In the genomic region with DNA sequence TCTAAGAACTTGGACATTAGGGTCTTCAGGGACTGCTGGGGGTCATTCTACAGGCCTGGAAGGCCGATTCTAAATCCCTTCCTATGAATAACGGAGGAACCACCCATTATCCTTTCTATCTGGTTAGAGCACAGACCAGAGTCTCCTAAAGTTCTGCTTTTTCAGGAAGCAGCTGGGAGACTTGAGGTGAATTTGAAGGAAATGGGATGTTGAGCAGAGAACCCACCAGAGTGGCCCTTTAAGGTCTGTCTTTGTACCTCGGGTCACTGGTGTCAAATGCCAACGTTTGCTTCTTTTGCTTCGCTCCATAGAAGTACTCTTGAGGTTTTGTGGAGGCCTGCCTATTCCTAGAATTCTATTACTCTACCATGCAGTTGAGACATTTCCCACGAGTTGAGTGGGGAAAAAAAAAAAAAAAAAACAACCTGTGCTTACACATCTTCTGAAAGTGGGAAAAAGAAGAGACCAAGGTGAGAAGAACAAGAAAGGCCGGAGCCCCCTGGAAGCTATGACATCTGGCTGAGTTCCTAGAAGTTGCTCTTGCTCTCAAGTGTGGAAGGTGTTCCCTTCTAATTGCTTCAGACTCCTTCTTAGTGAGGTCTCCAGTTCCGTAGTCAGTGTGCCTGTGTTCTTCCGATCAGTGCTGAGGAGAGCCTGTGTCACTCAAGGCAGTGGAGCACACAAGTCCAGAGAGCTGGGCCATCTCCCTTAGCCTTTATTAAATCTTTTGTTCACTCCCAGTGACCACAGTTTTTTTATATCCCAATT, we compare ENCODE assay signal across 8 mouse cellular contexts. TPM values are rescaled to one million over a fixed set of nuclear protein-coding genes. Genes with fewer than 3 reads are reported as not detected.
DNase-seq lines count a peak whose midpoint lies in the region; ATAC-seq and TF ChIP-seq lines count a peak whose summit lies in the region.

No protein-coding gene starts in this region.

- peak overlapping the region; percentile 99 for H3K4me2 ChIP-seq in kidney, embryonic 16.5 days (replicated peaks; ENCODE audit: low read depth, low read length)
- peak overlapping the region; percentile 19; the same call in 1 of the 2 replicates for H3K4me2 ChIP-seq in embryonic facial prominence, embryonic 11.5 days (ENCODE audit: low read depth, low read length)
- peak overlapping the region; percentile 98 for H3K4me2 ChIP-seq in hindbrain, postnatal 0 days (ENCODE audit: low read depth, low read length)
- peak overlapping the region; percentile 74 for H3K4me2 ChIP-seq in midbrain, embryonic 16.5 days (ENCODE audit: low read length)

- H3K4me1 ChIP-seq in kidney, embryonic 16.5 days (ENCODE audit: insufficient read depth, low read length), result peaks cover 53% of the 10 kb centered on the region
- H3K4me1 ChIP-seq in embryonic facial prominence, embryonic 11.5 days (ENCODE audit: control insufficient read depth, insufficient read depth, low read length), result peaks cover 2% of the 10 kb centered on the region
- H3K4me1 ChIP-seq in hindbrain, postnatal 0 days (ENCODE audit: insufficient read depth, low read length), result peaks cover 25% of the 10 kb centered on the region
- peaks cover 30% of the 10 kb centered on the region for H3K4me1 ChIP-seq in midbrain, embryonic 16.5 days (ENCODE audit: control insufficient read depth, insufficient read depth, low read length)

- H3K9ac ChIP-seq in kidney, embryonic 16.5 days (replicated peaks; ENCODE audit: low read length), result peak overlapping the region; percentile 72
- H3K9ac ChIP-seq in embryonic facial prominence, embryonic 11.5 days (replicated peaks; ENCODE audit: low read length), result peak overlapping the region; percentile 5
- H3K9ac ChIP-seq in hindbrain, postnatal 0 days (replicated peaks; ENCODE audit: low read length), result peak overlapping the region; percentile 46
- H3K9ac ChIP-seq in midbrain, embryonic 16.5 days (ENCODE audit: low read depth, low read length), result peak overlapping the region; percentile 58

- TF ChIP-seq CTCF in hindbrain, postnatal 0 days (IDR thresholded peaks at IDR 0.05; ENCODE audit: low read depth), result no peak

- no peaks in the 10 kb centered on the region for H3K27me3 ChIP-seq in kidney, embryonic 16.5 days (ENCODE audit: insufficient read depth, low read length)
- H3K27me3 ChIP-seq in embryonic facial prominence, embryonic 11.5 days (ENCODE audit: control insufficient read depth, insufficient read depth, low read length), result no peaks in the 10 kb centered on the region
- no peaks in the 10 kb centered on the region for H3K27me3 ChIP-seq in hindbrain, postnatal 0 days (ENCODE audit: insufficient read depth, low read length)
- H3K27me3 ChIP-seq in midbrain, embryonic 16.5 days (ENCODE audit: control insufficient read depth, insufficient read depth, low read depth, low read length), result no peaks in the 10 kb centered on the region

- H3K9me3 ChIP-seq in kidney, embryonic 16.5 days (ENCODE audit: low read length), result no peaks in the 10 kb centered on the region
- no peaks in the 10 kb centered on the region for H3K9me3 ChIP-seq in embryonic facial prominence, embryonic 11.5 days (replicated peaks; ENCODE audit: control insufficient read depth, low read length)
- no peaks in the 10 kb centered on the region for H3K9me3 ChIP-seq in hindbrain, postnatal 0 days (ENCODE audit: low read length)
- no peaks in the 10 kb centered on the region for H3K9me3 ChIP-seq in midbrain, embryonic 16.5 days (replicated peaks; ENCODE audit: control insufficient read depth, low read length, poor library complexity, severe bottlenecking)

- no peak for ATAC-seq in kidney, embryonic 16.5 days (ENCODE audit: low FRiP score, low TSS enrichment)
- no peak for ATAC-seq in embryonic facial prominence, embryonic 11.5 days (replicated peaks; ENCODE audit: insufficient number of reproducible peaks, low FRiP score, low TSS enrichment, low read depth)
- no peak for ATAC-seq in hindbrain, postnatal 0 days
- no peak for ATAC-seq in midbrain, embryonic 16.5 days

- peak overlapping the region; percentile 41 for H3K4me3 ChIP-seq in kidney, embryonic 16.5 days (ENCODE audit: low read length)
- H3K4me3 ChIP-seq in embryonic facial prominence, embryonic 11.5 days (ENCODE audit: low read depth, low read length), result no peak overlapping the region
- peak overlapping the region; percentile 27 for H3K4me3 ChIP-seq in hindbrain, postnatal 0 days (ENCODE audit: low read length)
- H3K4me3 ChIP-seq in midbrain, embryonic 16.5 days (ENCODE audit: low read depth, low read length), result peak overlapping the region; percentile 93

- DNase-seq in kidney, adult 11 months, result no peak
- DNase-seq in embryonic facial prominence, embryonic 11.5 days (ENCODE audit: low spot score), result no peak
- no peak for DNase-seq in hindbrain, postnatal 0 days (ENCODE audit: low spot score)
- no peak for DNase-seq in layer of hippocampus, postnatal 14 days (ENCODE audit: low spot score in 2 of 2)
- no peak for DNase-seq in urinary bladder, postnatal 10 days (ENCODE audit: low spot score)
- DNase-seq in gastrocnemius, postnatal 14 days, result no peak

- H3K27ac ChIP-seq in kidney, embryonic 16.5 days (ENCODE audit: low read length), result peak overlapping the region; percentile 99
- peak overlapping the region; percentile 100 for H3K27ac ChIP-seq in embryonic facial prominence, embryonic 11.5 days (replicated peaks; ENCODE audit: low read depth, low read length)
- peak overlapping the region; percentile 100 for H3K27ac ChIP-seq in hindbrain, postnatal 0 days
- H3K27ac ChIP-seq in midbrain, embryonic 16.5 days (ENCODE audit: low read length), result peak overlapping the region; percentile 100

- no peaks in the 10 kb centered on the region for H3K36me3 ChIP-seq in kidney, embryonic 16.5 days (ENCODE audit: insufficient read depth, low read length)
- H3K36me3 ChIP-seq in embryonic facial prominence, embryonic 11.5 days (replicated peaks; ENCODE audit: control insufficient read depth, insufficient read depth, low read depth, low read length), result no peaks in the 10 kb centered on the region
- H3K36me3 ChIP-seq in hindbrain, postnatal 0 days (ENCODE audit: insufficient read depth, low read length), result no peaks in the 10 kb centered on the region
- H3K36me3 ChIP-seq in midbrain, embryonic 16.5 days (ENCODE audit: control insufficient read depth, insufficient read depth, low read length), result no peaks in the 10 kb centered on the region

- intact Hi-C loops in gastrocnemius, postnatal 14 days (cut with DNase I; ENCODE audit: low total_unique reads), result no loop called here

- 25% methylated on average over 9 of the region's 9 CpGs for WGBS in kidney, embryonic 16.5 days
- 30% methylated on average over 9 of the region's 9 CpGs for WGBS in embryonic facial prominence, embryonic 11.5 days
- 22% methylated on average over 9 of the region's 9 CpGs for WGBS in hindbrain, postnatal 0 days
- 23% methylated on average over 9 of the region's 9 CpGs for WGBS in midbrain, embryonic 16.5 days

RNA-seq across cellular contexts. Expression of a gene that starts 0.6 kb away (rescaled TPM):
- 269 and 274 TPM in 2 replicates for polyA plus RNA-seq in kidney, embryonic 16.5 days (2015; fragmentation: Nextera tagmentation; extraction: Ambion mirVana)
- 184 and 213 TPM in 2 replicates for polyA plus RNA-seq in embryonic facial prominence, embryonic 11.5 days (2014; fragmentation: Nextera tagmentation; extraction: Ambion mirVana)
- 913 and 1,024 TPM in 2 replicates for total RNA-seq in hindbrain, postnatal 0 days (2014; rRNA removed)
- 767 and 773 TPM in 2 replicates for polyA plus RNA-seq in hindbrain, postnatal 0 days (2015; fragmentation: Nextera tagmentation; extraction: Ambion mirVana)
- polyA plus RNA-seq in midbrain, embryonic 16.5 days (2015; fragmentation: Nextera tagmentation; extraction: Ambion mirVana), result 700 and 743 TPM in 2 replicates
- total RNA-seq in layer of hippocampus, postnatal 14 days (2021), result 1,000 to 10,000 TPM; 1,231 to 1,331 TPM
- total RNA-seq in gastrocnemius, postnatal 14 days (2021), result 100 to 1,000 TPM; 225 to 266 TPM

RNA-seq across cellular contexts. Expression of a gene that starts 9.0 kb away (rescaled TPM):
- polyA plus RNA-seq in kidney, embryonic 16.5 days (2015; fragmentation: Nextera tagmentation; extraction: Ambion mirVana), result 1.3 and 2.6 TPM in 2 replicates
- polyA plus RNA-seq in embryonic facial prominence, embryonic 11.5 days (2014; fragmentation: Nextera tagmentation; extraction: Ambion mirVana), result 1.7 and 1.8 TPM in 2 replicates
- 1.8 and 2.2 TPM in 2 replicates for total RNA-seq in hindbrain, postnatal 0 days (2014; rRNA removed)
- 3.3 and 3.6 TPM in 2 replicates for polyA plus RNA-seq in hindbrain, postnatal 0 days (2015; fragmentation: Nextera tagmentation; extraction: Ambion mirVana)
- 2.5 and 3.9 TPM in 2 replicates for polyA plus RNA-seq in midbrain, embryonic 16.5 days (2015; fragmentation: Nextera tagmentation; extraction: Ambion mirVana)
- total RNA-seq in layer of hippocampus, postnatal 14 days (2021), result 1 to 10 TPM; 2.6 to 3.0 TPM
- under 1 TPM; 0.43 to 0.62 TPM for total RNA-seq in gastrocnemius, postnatal 14 days (2021)

RNA-seq across cellular contexts. Expression of a gene that starts 10.7 kb away (rescaled TPM):
- 366 and 380 TPM in 2 replicates for polyA plus RNA-seq in kidney, embryonic 16.5 days (2015; fragmentation: Nextera tagmentation; extraction: Ambion mirVana)
- 391 and 402 TPM in 2 replicates for polyA plus RNA-seq in embryonic facial prominence, embryonic 11.5 days (2014; fragmentation: Nextera tagmentation; extraction: Ambion mirVana)
- total RNA-seq in hindbrain, postnatal 0 days (2014; rRNA removed), result 639 and 964 TPM in 2 replicates
- 618 and 628 TPM in 2 replicates for polyA plus RNA-seq in hindbrain, postnatal 0 days (2015; fragmentation: Nextera tagmentation; extraction: Ambion mirVana)
- polyA plus RNA-seq in midbrain, embryonic 16.5 days (2015; fragmentation: Nextera tagmentation; extraction: Ambion mirVana), result 543 and 556 TPM in 2 replicates
- total RNA-seq in layer of hippocampus, postnatal 14 days (2021), result 100 to 1,000 TPM; 681 to 696 TPM
- 100 to 1,000 TPM; 250 to 257 TPM for total RNA-seq in gastrocnemius, postnatal 14 days (2021)

RNA-seq across cellular contexts. Expression of a gene that starts 32.5 kb away (rescaled TPM):
- polyA plus RNA-seq in kidney, embryonic 16.5 days (2015; fragmentation: Nextera tagmentation; extraction: Ambion mirVana), result 0.10 and 0.28 TPM in 2 replicates
- not detected in 2 replicates for polyA plus RNA-seq in embryonic facial prominence, embryonic 11.5 days (2014; fragmentation: Nextera tagmentation; extraction: Ambion mirVana)
- total RNA-seq in hindbrain, postnatal 0 days (2014; rRNA removed), result 0.05 TPM in 1 of 2 replicates, not detected in the other
- polyA plus RNA-seq in hindbrain, postnatal 0 days (2015; fragmentation: Nextera tagmentation; extraction: Ambion mirVana), result 0.13 and 0.18 TPM in 2 replicates
- 0.11 TPM in 1 of 2 replicates, not detected in the other for polyA plus RNA-seq in midbrain, embryonic 16.5 days (2015; fragmentation: Nextera tagmentation; extraction: Ambion mirVana)
- under 1 TPM; 0.29 to 0.58 TPM for total RNA-seq in layer of hippocampus, postnatal 14 days (2021)
- under 1 TPM; 0.27 to 0.51 TPM for total RNA-seq in gastrocnemius, postnatal 14 days (2021)

RNA-seq across cellular contexts. Expression of a gene that starts 44.8 kb away (rescaled TPM):
- 178 and 179 TPM in 2 replicates for polyA plus RNA-seq in kidney, embryonic 16.5 days (2015; fragmentation: Nextera tagmentation; extraction: Ambion mirVana)
- polyA plus RNA-seq in embryonic facial prominence, embryonic 11.5 days (2014; fragmentation: Nextera tagmentation; extraction: Ambion mirVana), result 118 and 125 TPM in 2 replicates
- total RNA-seq in hindbrain, postnatal 0 days (2014; rRNA removed), result 113 and 146 TPM in 2 replicates
- 97.1 and 101 TPM in 2 replicates for polyA plus RNA-seq in hindbrain, postnatal 0 days (2015; fragmentation: Nextera tagmentation; extraction: Ambion mirVana)
- polyA plus RNA-seq in midbrain, embryonic 16.5 days (2015; fragmentation: Nextera tagmentation; extraction: Ambion mirVana), result 87.6 and 94.0 TPM in 2 replicates
- total RNA-seq in layer of hippocampus, postnatal 14 days (2021), result 100 to 1,000 TPM; 125 to 128 TPM
- 100 to 1,000 TPM in 1 of 2 experiments, 10 to 100 TPM in 1; 99.1 to 100 TPM for total RNA-seq in gastrocnemius, postnatal 14 days (2021)

Comparison
In these comparisons a context has a peak if more than half of its experiments do, and no peak if none do; other contexts are left out.
1. H3K4me2 ChIP-seq: peak in every context shown above with its lines; median percentile 99 in kidney, embryonic 16.5 days; 98 in hindbrain, postnatal 0 days; 74 in midbrain, embryonic 16.5 days; 19 in embryonic facial prominence, embryonic 11.5 days.
2. H3K9ac ChIP-seq: peak in every context shown above with its lines; median percentile 72 in kidney, embryonic 16.5 days; 58 in midbrain, embryonic 16.5 days; 46 in hindbrain, postnatal 0 days; 5 in embryonic facial prominence, embryonic 11.5 days.